Mouse (Mus musculus): Measurements from ENCODE around the gene Rala. TPM values are rescaled to one million over a fixed set of nuclear protein-coding genes. Genes with fewer than 3 reads are reported as not detected.

The Rala gene
- polyA plus RNA-seq (2015; fragmentation: Nextera tagmentation; extraction: Ambion mirVana): 93.3 and 107 TPM in 2 replicates

DNA sequence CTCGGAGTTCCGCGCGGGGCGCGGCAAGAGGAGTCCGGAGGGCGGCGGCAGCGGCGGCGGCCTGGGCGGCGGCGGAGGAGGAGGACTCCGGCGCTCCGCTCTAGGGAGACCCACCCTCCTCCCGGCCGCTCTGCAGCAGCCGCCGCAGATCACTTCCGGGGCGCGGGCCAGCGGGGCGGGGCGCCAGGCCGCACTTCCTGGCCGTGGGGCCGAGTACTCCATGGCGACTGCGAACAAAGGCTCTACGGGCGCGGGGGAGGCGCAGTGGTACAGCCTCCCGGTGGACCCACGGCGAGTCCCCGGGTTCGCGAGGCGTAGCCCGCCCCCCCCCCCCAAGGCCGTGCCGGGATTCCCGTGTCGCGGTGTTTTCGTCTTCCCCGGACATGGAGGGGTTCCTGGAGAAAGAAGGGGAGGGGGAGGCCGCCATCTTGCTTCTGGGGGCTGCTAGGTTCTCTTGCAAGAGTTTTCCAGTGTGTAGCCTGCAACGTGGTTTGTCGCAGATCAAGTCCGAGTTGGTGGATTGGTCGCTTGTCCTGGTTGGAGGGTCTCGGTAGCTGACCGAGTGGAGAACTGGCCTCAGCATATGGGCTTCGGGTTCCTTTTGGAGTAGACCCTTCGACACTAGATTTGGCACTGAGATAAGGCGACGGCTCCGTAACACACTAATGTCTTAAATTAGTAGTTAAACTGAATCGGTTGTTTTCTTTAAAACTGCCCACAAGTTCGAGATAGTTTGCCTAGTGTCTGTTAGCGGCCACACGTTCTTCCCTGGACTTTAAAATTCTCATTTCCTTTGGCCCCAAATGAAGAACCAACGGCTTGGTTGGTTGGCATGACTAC lies at the start of gene Rala:
Gene Rala (minus strand): TSS at position 162 of the 840 bp plus-strand sequence.
- no peaks in the 10 kb centered on the region for H3K9me3 ChIP-seq (ENCODE audit: control insufficient read depth, low read length)
- H3K9ac ChIP-seq (ENCODE audit: low read length): peak within 1 kb of the TSS; percentile 90
- peak; percentile 99 for ATAC-seq (ENCODE audit: low read depth)
- peak within 1 kb of the TSS; percentile 71 for H3K4me2 ChIP-seq (ENCODE audit: low read depth, low read length)
- H3K4me3 ChIP-seq (ENCODE audit: low read length): peak within 1 kb of the TSS; percentile 92
- no peaks in the 10 kb centered on the region for H3K36me3 ChIP-seq (ENCODE audit: control insufficient read depth, insufficient read depth, low read length)
- WGBS: 9% methylated on average over 47 of the region's 69 CpGs
- H3K27ac ChIP-seq (ENCODE audit: low read length): peak within 1 kb of the TSS; percentile 90
- no peaks in the 10 kb centered on the region for H3K27me3 ChIP-seq (ENCODE audit: control insufficient read depth, insufficient read depth, low read depth, low read length)
- H3K4me1 ChIP-seq (replicated peaks; ENCODE audit: control insufficient read depth, insufficient read depth, low read length): peaks cover 9% of the 10 kb centered on the region

DNA sequence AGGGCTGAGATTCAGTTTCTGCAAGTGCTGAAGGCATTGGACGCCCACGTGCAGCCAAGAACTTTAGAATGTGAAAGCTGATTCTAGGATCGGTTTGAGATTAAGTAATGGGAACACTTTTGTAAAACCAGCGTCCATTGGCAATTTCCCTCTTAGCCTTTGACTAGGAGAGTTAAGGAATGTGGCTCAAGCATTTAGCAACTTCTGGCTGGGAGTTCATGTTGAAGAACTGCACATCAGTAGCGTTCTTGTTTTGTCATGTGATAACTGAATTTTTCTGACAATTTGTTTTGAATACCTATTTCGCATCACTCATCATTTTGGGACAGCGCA lies 49.4 kb upstream of the Rala start:
- Histone ChIP-seq H3K9ac (ENCODE audit: low read length) (peak overlapping the region; percentile 87), H3K36me3 (ENCODE audit: control insufficient read depth, insufficient read depth, low read length) (0 out of 2 replicates have a peak, but pooled peaks cover 2% of the 10 kb centered on the region), H3K9me3 (ENCODE audit: control insufficient read depth, low read length) (no peaks in the 10 kb centered on the region), H3K4me3 (ENCODE audit: low read length) (peak overlapping the region; percentile 84), H3K4me2 (ENCODE audit: low read depth, low read length) (peak overlapping the region; percentile 80), H3K4me1 (replicated peaks; ENCODE audit: control insufficient read depth, insufficient read depth, low read length) (peaks cover 6% of the 10 kb centered on the region), H3K27ac (ENCODE audit: low read length) (peak overlapping the region; percentile 91), H3K27me3 (ENCODE audit: control insufficient read depth, insufficient read depth, low read depth, low read length) (no peaks in the 10 kb centered on the region)
- ATAC-seq (ENCODE audit: low read depth): 0 out of 2 replicates have a peak, but pooled peaks have one; percentile 5
- 31% methylated on average over 7 of the region's 7 CpGs for WGBS

GRCm38 (mm10) chr13:17992697-17993514 lies 48.9 kb upstream of the Rala start, which contains the start of gene Yae1d1:
TSS of gene Yae1d1 (minus strand) at chr13:17993349.
- H3K4me2 ChIP-seq (ENCODE audit: low read depth, low read length): peak within 1 kb of the TSS; percentile 80
- H3K4me3 ChIP-seq (ENCODE audit: low read length): peak within 1 kb of the TSS; percentile 84
- ATAC-seq (ENCODE audit: low read depth): peak; percentile 98
- H3K4me1 ChIP-seq (replicated peaks; ENCODE audit: control insufficient read depth, insufficient read depth, low read length): peaks cover 6% of the 10 kb centered on the region
- H3K36me3 ChIP-seq (ENCODE audit: control insufficient read depth, insufficient read depth, low read length): 0 out of 2 replicates have a peak, but pooled peaks cover 2% of the 10 kb centered on the region
- H3K27ac ChIP-seq (ENCODE audit: low read length): peak within 1 kb of the TSS; percentile 91
- WGBS: under 1% methylated on average over 53 of the region's 54 CpGs
- H3K9ac ChIP-seq (ENCODE audit: low read length): peak within 1 kb of the TSS; percentile 87
- H3K27me3 ChIP-seq (ENCODE audit: control insufficient read depth, insufficient read depth, low read depth, low read length): no peaks in the 10 kb centered on the region
- H3K9me3 ChIP-seq (ENCODE audit: control insufficient read depth, low read length): no peaks in the 10 kb centered on the region

DNA sequence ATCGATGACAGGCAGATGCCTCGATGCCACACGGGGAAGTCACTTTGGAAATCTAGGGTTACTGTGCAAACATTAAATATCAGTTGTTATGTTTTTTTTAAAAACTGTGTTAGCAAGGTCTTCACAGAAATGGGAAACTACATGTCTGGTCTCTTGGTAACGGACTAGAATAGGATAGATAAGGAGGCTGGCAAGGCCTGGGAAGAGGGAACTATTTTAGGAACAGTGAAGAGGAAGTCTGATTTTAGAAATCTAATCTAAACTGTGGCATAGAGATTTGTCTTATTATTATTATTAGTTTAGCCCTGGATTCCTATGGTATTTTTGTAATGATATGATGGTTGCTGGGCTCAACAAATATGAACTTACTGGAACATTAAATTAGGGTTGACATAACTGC lies 48.0 kb upstream of the Rala start:
- Histone ChIP-seq H3K36me3 (ENCODE audit: control insufficient read depth, insufficient read depth, low read length) (peaks cover 5% of the 10 kb centered on the region; the same call in 1 of the 2 replicates), H3K4me3 (ENCODE audit: low read length) (no peak overlapping the region), H3K9ac (ENCODE audit: low read length) (no peak overlapping the region), H3K9me3 (ENCODE audit: control insufficient read depth, low read length) (no peaks in the 10 kb centered on the region), H3K4me2 (ENCODE audit: low read depth, low read length) (peak overlapping the region; percentile 80), H3K27ac (ENCODE audit: low read length) (no peak overlapping the region), H3K4me1 (replicated peaks; ENCODE audit: control insufficient read depth, insufficient read depth, low read length) (peaks cover 6% of the 10 kb centered on the region), H3K27me3 (ENCODE audit: control insufficient read depth, insufficient read depth, low read depth, low read length) (no peaks in the 10 kb centered on the region)
- WGBS: 61% methylated on average over 4 of the region's 4 CpGs
- no peak for ATAC-seq (ENCODE audit: low read depth)

- Histone ChIP-seq H3K9me3 (ENCODE audit: control insufficient read depth, low read length) (no peaks in the 10 kb centered on the region), H3K9ac (ENCODE audit: low read length) (no peak overlapping the region), H3K4me1 (replicated peaks; ENCODE audit: control insufficient read depth, insufficient read depth, low read length) (no peaks in the 10 kb centered on the region), H3K36me3 (ENCODE audit: control insufficient read depth, insufficient read depth, low read length) (peaks cover 24% of the 10 kb centered on the region), H3K4me3 (ENCODE audit: low read length) (no peak overlapping the region), H3K27me3 (ENCODE audit: control insufficient read depth, insufficient read depth, low read depth, low read length) (no peaks in the 10 kb centered on the region), H3K27ac (ENCODE audit: low read length) (no peak overlapping the region), H3K4me2 (ENCODE audit: low read depth, low read length) (no peak overlapping the region)
- 57% methylated on average over 4 of the region's 4 CpGs for WGBS
- ATAC-seq (ENCODE audit: low read depth): no peak
Measured at GRCm38 (mm10) chr13:17983194-17983593, 39.2 kb upstream of the Rala start.

DNA sequence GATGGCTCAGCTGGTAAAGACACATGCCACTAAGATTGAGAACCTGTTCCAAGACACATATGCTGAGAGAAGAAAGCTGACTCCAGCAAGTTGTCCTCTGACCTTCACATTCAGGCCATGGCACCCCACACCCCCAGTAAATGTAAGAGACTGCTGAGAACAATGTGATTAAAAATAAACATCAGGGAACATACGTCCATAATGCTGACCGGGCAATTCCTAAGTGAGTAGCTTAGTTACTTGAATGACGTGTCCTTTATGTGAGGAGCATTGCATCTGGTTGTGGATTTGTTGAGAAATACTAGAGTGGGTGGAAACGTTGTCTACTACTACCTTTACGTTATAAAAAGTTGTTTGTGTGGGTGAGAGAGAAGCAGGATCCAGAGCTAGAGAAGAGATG lies 38.6 kb upstream of the Rala start:
- Histone ChIP-seq H3K27ac (ENCODE audit: low read length) (no peak overlapping the region), H3K4me1 (replicated peaks; ENCODE audit: control insufficient read depth, insufficient read depth, low read length) (no peaks in the 10 kb centered on the region)
- WGBS: 73% methylated on average over 5 of the region's 5 CpGs

GRCm38 (mm10) chr13:17976854-17977739 lies 33.1 kb upstream of the Rala start:
- no peak overlapping the region for H3K9ac ChIP-seq (ENCODE audit: low read length)
- H3K27ac ChIP-seq (ENCODE audit: low read length): no peak overlapping the region
- H3K27me3 ChIP-seq (ENCODE audit: control insufficient read depth, insufficient read depth, low read depth, low read length): no peaks in the 10 kb centered on the region
- H3K4me2 ChIP-seq (ENCODE audit: low read depth, low read length): no peak overlapping the region
- H3K4me1 ChIP-seq (replicated peaks; ENCODE audit: control insufficient read depth, insufficient read depth, low read length): no peaks in the 10 kb centered on the region
- no peak for ATAC-seq (ENCODE audit: low read depth)
- H3K9me3 ChIP-seq (ENCODE audit: control insufficient read depth, low read length): no peaks in the 10 kb centered on the region
- WGBS: 70% methylated on average over 8 of the region's 8 CpGs
- H3K4me3 ChIP-seq (ENCODE audit: low read length): no peak overlapping the region
- no peaks in the 10 kb centered on the region for H3K36me3 ChIP-seq (ENCODE audit: control insufficient read depth, insufficient read depth, low read length)

More for the DNA sequence above, 38.6 kb upstream of the Rala start:
- Histone ChIP-seq H3K4me2 (ENCODE audit: low read depth, low read length) (no peak overlapping the region), H3K9me3 (ENCODE audit: control insufficient read depth, low read length) (no peaks in the 10 kb centered on the region), H3K27me3 (ENCODE audit: control insufficient read depth, insufficient read depth, low read depth, low read length) (no peaks in the 10 kb centered on the region), H3K9ac (ENCODE audit: low read length) (no peak overlapping the region), H3K4me3 (ENCODE audit: low read length) (no peak overlapping the region), H3K36me3 (ENCODE audit: control insufficient read depth, insufficient read depth, low read length) (peaks cover 24% of the 10 kb centered on the region)
- no peak for ATAC-seq (ENCODE audit: low read depth)

- Histone ChIP-seq H3K36me3 (ENCODE audit: control insufficient read depth, insufficient read depth, low read length) (no peaks in the 10 kb centered on the region), H3K27me3 (ENCODE audit: control insufficient read depth, insufficient read depth, low read depth, low read length) (no peaks in the 10 kb centered on the region), H3K4me3 (ENCODE audit: low read length) (no peak overlapping the region), H3K4me2 (ENCODE audit: low read depth, low read length) (no peak overlapping the region), H3K27ac (ENCODE audit: low read length) (no peak overlapping the region), H3K9me3 (ENCODE audit: control insufficient read depth, low read length) (no peaks in the 10 kb centered on the region), H3K9ac (ENCODE audit: low read length) (no peak overlapping the region), H3K4me1 (replicated peaks; ENCODE audit: control insufficient read depth, insufficient read depth, low read length) (no peaks in the 10 kb centered on the region)
- 43% methylated on average over 2 of the region's 2 CpGs for whole genome bisulfite sequencing
- ATAC-seq (ENCODE audit: low read depth): no peak
Measured at GRCm38 (mm10) chr13:17975891-17976290, 31.9 kb upstream of the Rala start.
